Mouse (Mus musculus) A20 (cell line): ENCODE measurements around the gene Abhd2.

Experiments used
- DNase-seq: peaks from one replicate; pipeline ENCODE4 v3.0.0-alpha.2; 2011; ENCODE audit warnings: low read depth, low spot score

Gene Abhd2

DNA sequence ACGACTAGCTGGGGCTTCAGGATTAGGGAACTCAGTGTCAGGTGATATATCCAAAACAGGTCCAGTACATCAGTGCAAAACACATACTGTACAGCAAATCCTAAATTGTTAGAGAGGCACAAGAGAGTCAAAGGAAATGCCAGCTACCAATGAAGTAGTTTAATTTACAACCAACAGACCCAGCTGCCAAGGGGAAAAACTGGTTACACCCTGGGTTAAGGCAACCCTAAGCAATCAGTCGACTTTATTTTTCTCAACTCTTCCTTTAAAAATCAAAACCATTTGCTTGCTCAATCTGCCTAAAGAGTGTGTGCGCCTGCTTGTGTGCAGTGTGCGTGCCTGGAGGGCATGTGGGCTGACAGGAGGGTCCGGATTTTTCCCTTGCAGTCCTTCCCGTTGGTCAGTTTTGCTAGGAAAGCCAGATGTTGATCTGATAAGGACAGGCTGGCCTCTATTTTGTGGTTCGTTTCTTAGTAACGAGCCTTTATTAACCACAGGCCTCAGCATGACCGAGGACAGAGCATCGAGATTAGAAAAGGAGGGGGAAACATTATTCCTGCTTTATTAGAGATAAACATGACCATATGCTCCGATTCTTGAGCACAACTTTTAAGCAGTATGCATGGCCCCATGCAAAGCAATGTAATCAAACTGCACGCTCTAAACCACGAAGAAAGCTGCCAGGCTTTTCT is 45.3 kb downstream of the Abhd2 start:
- DNase-seq = no peak

DNA sequence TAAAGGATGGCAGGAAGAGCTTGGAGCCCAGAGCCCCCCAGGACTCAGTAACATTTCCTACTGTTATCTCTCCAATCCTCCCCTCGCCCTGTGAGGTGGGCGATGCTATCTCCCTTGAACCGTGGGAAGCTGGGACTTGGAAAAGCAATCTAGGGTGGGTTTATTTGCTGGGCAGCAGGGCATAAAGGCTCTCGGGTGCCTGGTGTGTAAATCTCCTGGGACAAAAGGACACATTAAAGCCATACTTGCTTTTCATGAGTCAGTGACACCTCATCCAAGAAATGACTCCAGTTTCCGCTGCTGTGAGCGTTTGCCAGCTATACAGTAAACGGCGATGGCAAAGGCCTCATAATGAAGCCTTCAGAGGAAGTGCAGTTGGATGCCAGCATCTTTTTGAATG is 50.9 kb downstream of the Abhd2 start:
- no peak for DNase-seq

GRCm38 (mm10) chr7:79328769-79329168 is 55.8 kb downstream of the Abhd2 start:
- no peak for DNase-seq

GRCm38 (mm10) chr7:79331197-79331596 is 58.2 kb downstream of the Abhd2 start:
- DNase-seq = no peak

GRCm38 (mm10) chr7:79333419-79333818 is 60.4 kb downstream of the Abhd2 start:
- DNase-seq = no peak

GRCm38 (mm10) chr7:79336362-79336910 is 63.4 kb downstream of the Abhd2 start:
- DNase-seq = no peak

DNA sequence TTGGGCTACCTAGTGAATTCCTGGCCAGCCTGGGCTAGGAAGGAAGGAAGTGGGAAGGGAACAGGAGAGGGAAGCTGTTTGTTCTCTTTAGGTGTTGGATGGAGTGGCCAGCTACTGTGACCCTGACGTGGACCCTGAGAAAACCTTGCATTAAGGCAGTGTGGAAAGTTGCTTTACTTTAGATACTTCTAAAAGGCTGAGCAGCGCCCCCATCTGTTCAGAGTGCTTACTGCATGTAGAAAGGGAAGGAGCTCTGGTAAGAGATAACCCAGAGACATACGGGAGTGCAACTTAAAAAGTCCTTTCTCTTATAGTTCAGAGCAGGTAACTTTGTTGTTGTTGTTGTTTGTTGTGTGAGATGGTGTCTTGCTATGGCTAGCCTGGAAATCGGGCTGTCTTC is 72.9 kb downstream of the Abhd2 start:
- DNase-seq = peak; percentile 66

DNA sequence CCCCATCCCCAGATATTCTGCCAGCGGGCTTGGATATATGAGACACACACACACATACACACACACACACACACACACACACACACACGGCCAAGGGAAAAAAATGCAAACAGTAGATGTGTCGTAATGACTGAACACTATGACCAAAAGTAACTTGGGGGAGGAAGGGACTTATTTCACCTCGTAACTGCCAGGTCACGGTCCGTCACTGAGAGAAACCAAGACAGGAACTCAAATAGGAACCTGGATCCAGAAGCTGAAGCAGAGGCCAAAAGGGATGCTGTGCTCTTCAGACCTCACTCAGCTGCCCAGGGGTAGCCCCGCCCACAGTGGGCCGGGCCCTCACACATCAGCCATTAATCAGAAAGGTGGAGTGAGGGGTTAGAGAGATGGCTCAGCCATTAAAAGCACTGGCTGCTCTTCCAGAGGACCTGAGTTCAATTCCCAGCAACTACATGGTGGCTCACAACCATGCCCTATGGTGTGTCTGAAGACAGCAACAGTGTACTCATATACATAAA is 73.6 kb downstream of the Abhd2 start:
- DNase-seq = no peak

- no peak for DNase-seq
Observed at GRCm38 (mm10) chr7:79347108-79347813, 74.3 kb downstream of the Abhd2 start.

DNA sequence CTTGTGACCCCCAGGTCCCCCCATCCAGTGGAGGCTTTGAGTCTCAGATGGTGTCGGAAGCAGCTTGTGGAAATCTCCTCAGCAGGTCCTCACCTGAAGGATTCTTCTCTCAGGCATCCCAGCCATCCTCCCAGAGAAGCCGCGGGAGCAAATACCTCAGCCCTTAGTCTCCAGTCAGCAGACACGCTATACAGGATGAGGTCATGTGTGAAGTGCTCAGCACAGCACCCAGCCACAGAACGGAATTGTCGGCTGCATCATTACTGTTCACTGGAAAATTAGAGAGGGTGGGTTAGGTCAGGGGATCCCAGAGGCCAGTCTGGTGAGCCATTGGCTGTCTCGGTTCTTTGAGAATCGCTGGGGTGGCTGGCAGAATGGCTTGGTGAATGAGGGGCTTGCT is 75.8 kb downstream of the Abhd2 start:
- no peak for DNase-seq

GRCm38 (mm10) chr7:79349738-79350386 is 76.9 kb downstream of the Abhd2 start:
- peak; percentile 78 for DNase-seq

DNA sequence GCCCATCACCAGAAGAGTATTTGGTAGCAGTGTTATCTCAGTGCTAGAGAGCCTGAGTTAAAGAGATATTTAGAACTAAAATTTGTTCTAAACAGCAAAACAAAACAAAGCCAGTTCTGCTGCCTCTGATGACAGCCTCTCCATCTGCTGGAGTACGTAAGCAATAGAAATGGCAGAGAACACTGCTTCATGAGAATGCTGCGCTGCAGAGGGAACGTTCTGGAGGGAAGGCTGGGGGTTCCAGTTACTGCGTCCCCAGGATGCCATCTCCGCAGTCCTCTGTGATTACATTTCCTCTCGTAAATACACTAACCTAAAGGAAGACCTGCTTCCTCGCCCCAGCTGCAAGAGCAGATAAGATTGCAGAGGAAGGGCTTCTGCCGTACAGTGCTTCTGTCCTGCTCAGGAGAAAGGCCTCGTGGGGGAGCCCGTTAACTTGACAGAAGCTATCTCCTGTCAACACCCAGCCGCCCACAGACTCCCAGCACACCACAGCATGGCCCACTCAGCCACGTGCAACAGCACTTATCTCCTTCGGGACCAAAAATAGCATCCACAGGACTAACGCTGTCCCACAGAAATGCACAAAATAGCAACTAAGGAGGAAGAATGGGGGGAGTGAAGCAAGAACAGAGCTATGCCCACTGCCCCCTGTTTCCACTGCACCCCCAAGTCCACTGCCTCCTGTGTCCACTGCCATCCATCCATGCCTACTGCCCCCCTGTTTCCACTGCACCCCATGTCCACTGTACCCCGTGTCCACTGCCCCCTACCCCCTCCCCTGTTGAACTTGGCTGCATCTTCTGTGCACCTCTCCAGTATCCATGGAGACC is 85.6 kb downstream of the Abhd2 start:
- no peak for DNase-seq

- DNase-seq = no peak
Observed at GRCm38 (mm10) chr7:79359183-79359435, 86.1 kb downstream of the Abhd2 start.

GRCm38 (mm10) chr7:79360056-79360455 is 87.1 kb downstream of the Abhd2 start:
- no peak for DNase-seq

GRCm38 (mm10) chr7:79362208-79362607 is 89.2 kb downstream of the Abhd2 start:
- DNase-seq = no peak

GRCm38 (mm10) chr7:79362830-79363229 is 89.8 kb downstream of the Abhd2 start:
- no peak for DNase-seq

GRCm38 (mm10) chr7:79363370-79364043 is 90.5 kb downstream of the Abhd2 start:
- DNase-seq = no peak

DNA sequence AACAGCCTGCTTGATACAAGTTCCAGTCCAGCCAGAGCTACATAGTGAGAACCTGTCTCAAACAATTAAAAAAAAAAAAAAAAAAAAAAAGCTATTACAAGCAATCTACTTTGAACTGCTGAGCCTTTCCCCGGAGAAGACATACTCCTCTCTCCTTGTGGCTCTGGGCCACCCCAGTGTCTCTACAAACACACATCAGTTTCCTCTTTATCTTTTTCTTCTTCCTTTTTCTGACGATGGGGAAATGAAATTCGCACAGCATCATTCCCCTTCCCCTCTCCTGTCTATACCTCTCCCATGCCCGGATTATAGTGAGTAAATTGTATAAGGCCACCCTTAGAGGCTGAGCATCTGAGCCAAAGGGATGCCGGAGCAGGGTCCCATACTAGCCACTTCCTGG is 95.7 kb downstream of the Abhd2 start:
- DNase-seq = peak; percentile 15

- no peak for DNase-seq
Observed at GRCm38 (mm10) chr7:79369416-79369815, 96.4 kb downstream of the Abhd2 start.

- peak; percentile 81 for DNase-seq
Observed at GRCm38 (mm10) chr7:79371321-79371879, 98.4 kb downstream of the Abhd2 start.

- DNase-seq = no peak
Observed at GRCm38 (mm10) chr7:79374017-79374416, 101.0 kb downstream of the Abhd2 start.
